Mouse (Mus musculus) gastrocnemius, adult 2 months (tissue): ENCODE data around the gene Snd1. TPM values are rescaled to one million over a fixed set of nuclear protein-coding genes. Genes with fewer than 3 reads are reported as not detected.
A peak's percentile ranks its signal among the peaks of the same experiment; 100 is the strongest.

Source experiments
- DNase-seq: peaks from one replicate; pipeline ENCODE4 v3.0.0; 2022
- H3K27ac ChIP-seq: fragments of 200-600 bp; 2 replicates; pipeline ENCODE4 v1.8.1; 2022; ENCODE audit warnings: mild to moderate bottlenecking
- H3K4me3 ChIP-seq: fragments of 200-600 bp; 2 replicates; pipeline ENCODE4 v1.8.1; 2022; ENCODE audit warnings: mild to moderate bottlenecking, moderate library complexity
- CTCF ChIP-seq: fragments of 200-600 bp; IDR thresholded peaks from 2 replicates; pipeline ENCODE4 v1.8.1; 2022; ENCODE audit warnings: antibody characterized with exemption, mild to moderate bottlenecking, moderate library complexity
- intact Hi-C: fragments of 180-260 bp; cut with DNase I; formaldehyde crosslinking; loops from one replicate; pipeline ENCODE4 v1.15.1; 2025
- total RNA-seq, 2 experiments: library from RNA; stranded (reverse); gene quantifications; 2 replicates each; pipeline ENCODE4 v1.2.3; 2021

The Snd1 gene
- total RNA-seq, 2 experiments from 2014 or later = 40.4 to 41.0 TPM

DNA sequence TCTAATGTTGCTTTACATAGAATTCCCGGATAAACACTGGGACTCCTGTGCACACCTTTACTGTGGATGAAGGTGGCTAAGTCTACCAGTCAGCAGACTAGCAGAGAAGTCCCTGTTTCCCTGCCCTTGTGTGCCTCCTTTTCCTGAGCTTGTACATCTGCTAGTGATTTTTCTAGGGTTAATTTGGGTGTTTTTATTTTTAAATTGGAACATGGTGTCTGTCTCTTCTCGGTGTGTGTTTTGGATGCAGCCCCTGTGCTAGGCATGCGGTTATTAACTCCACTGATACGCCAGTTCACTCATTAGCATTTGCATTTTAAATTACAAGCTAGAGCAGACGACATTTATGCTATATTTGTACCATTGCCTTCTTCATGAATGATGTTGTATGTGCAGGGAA lies 278.7 kb downstream of the Snd1 start:
- no peak for TF ChIP-seq CTCF
- H3K27ac ChIP-seq = no peak overlapping the region
- intact Hi-C loops = no loop called here
- no peak for DNase-seq
- H3K4me3 ChIP-seq = no peak overlapping the region

DNA sequence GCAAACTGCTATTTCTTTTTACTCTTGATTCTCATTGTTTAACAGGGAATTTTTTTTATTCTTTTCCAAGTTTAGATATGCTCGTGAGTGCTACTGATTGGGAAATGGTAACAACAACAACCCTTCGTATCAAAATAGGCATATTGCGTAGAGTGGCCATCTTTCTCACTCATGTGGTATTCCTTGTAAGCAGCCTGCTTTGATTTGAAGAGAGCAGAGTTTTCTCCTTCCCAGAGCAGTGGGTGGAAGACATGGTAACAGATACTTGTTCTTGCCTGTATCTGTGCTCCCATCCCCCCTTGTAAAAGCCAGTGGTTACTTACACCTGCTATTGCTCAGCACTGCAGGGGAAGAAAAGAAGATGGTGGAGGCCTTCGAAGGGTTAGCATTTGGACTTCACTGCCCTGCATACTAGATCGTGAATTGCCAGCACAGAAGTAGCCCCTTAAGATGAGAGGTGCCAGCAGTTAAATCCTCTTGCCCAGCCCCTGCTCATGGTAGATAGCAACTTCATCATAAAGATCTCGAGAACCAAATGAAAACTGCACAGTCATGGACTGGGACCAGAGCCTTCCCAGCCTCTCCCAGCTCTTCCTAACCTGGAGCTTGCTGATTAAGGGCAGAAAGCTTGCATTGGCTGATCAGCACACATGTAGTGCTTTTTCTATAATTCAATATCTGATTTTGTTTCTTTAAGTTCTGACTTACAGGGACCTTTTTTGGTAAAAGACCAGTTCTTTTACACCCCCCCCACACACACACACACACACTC lies 279.4 kb downstream of the Snd1 start:
- DNase-seq = no peak
- no peak overlapping the region for H3K4me3 ChIP-seq
- intact Hi-C loops = no loop called here
- no peak for TF ChIP-seq CTCF
- no peak overlapping the region for H3K27ac ChIP-seq

DNA sequence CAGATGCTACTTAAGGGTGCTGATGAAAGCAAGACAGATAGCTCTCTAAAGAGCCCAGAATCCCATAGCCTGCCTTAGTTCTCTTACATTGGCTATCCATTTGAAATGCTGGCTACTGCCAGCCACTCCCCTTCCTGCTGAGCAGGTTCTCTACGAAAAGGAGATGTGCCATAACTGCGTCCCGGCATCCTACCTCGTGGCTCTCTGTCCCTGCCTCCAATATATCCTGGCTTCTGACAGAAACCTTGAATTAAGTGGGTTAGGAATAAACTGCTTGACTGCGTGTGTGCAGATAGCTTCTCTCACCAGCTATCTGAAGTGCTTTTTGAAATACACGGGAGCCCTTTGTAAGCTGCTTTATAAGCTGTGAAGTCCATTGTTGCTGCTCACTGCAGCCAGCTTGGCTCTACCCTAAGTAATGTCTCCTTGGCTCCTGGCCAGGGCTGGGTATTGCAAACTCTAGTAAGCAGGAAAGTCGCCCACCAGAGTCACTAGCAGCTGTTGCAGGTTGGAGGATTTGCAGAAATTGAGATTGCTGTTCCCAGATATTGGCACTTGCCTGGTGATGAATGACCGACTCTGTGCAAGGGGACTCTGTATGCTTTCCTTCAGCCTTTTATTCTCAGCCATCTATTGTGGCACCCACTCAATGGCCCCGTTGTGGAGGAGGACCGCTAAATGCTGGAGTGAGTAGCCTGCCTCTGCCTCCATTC lies 281.5 kb downstream of the Snd1 start:
- intact Hi-C loops = no loop called here
- no peak for TF ChIP-seq CTCF
- Histone ChIP-seq H3K4me3 (no peak overlapping the region), H3K27ac (no peak overlapping the region)
- peak; percentile 28 for DNase-seq

DNA sequence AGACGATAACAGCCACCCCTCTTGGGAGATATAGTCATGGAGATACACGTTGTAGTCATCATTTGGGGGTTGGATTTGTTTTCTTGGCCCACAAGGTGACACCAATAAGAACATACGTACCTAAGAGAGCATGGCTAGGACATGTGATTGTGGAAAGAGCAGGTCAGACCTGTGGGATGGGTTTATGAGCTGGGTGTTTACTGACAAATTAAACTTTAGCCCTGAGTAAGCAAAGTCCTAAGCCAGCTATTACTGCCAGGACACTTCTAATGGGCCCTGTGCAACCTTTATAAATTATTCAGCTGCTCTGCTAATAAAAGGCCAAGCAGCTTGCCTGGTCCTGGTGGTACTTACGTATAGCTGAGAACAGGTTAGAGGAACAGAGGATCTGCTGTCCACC lies 283.4 kb downstream of the Snd1 start:
- TF ChIP-seq CTCF = no peak
- no peak overlapping the region for H3K4me3 ChIP-seq
- intact Hi-C loops = no loop called here
- no peak overlapping the region for H3K27ac ChIP-seq
- no peak for DNase-seq

DNA sequence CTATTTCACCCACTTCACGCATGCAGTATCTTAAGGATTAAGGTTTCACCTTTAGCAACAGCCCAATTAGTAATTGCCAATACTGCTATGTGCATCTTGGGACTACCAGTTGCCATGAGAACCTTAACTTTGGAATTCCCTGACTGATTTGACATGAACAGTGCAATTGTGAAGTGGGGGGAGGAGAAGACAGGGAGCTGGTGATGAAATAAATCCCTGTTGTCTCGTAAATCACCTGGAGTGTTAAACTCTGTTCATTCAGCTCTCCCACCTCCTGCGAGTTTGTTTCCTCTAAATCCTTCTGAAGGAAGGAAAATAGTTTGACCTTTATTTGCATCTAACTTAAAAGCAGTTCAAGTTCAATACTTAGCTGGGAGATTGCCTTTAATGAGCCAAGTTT lies 286.8 kb downstream of the Snd1 start:
- Histone ChIP-seq H3K4me3 (no peak overlapping the region), H3K27ac (no peak overlapping the region)
- intact Hi-C loops = no loop called here
- no peak for DNase-seq
- no peak for TF ChIP-seq CTCF

DNA sequence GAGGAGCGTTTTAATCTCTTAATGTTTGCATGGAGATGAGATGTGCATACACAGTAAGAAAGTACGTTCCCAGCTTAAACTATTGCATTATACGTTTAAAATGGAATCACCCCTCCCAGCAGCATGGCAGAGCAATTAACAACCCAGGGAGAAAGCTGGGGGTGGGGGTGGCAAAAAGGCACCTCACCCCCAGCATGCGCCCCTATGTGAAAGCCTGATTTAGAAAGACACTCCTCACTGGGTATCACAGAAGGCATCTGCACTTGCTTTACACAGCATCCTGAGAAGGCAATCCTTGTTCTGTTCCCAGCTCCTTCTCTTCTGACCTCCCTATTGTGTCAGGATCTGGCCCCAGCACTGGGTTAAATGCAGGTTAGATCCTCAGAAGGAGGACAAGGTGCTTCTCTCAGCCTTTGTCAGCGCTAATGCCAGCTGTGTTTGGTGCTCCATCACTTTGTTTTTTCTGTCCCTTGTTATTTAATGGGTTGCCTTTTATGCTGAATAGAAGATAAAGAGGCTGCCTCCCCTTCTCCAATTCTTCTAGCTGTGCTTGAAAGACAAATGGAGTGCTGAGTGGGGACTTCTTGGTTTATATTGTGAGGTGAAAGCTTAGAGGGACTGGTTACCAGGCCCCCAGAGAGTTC lies 287.3 kb downstream of the Snd1 start:
- Histone ChIP-seq H3K4me3 (no peak overlapping the region), H3K27ac (no peak overlapping the region)
- no peak for TF ChIP-seq CTCF
- intact Hi-C loops = no loop called here
- DNase-seq = no peak

DNA sequence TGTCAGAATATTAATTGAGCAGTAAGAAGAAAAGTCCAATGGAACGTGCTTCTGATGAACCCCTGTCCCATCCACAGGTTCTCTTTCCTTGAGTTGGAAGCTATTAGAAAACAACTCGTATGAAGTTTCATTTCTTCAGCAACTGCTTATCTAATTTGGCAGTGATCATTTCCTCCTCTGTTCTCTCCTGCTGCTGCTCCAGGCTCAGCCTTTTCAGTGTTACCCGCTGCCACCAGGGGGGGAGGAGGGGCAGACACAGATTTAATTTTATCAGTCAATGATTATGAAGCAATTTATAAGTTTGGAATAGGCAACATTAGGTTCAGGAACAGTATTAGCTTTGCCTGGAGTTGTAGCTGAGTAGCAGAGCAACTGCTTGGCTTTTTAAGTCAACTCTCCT lies 291.7 kb downstream of the Snd1 start:
- DNase-seq = no peak
- intact Hi-C loops = no loop called here
- TF ChIP-seq CTCF = no peak
- H3K27ac ChIP-seq = no peak overlapping the region
- no peak overlapping the region for H3K4me3 ChIP-seq

DNA sequence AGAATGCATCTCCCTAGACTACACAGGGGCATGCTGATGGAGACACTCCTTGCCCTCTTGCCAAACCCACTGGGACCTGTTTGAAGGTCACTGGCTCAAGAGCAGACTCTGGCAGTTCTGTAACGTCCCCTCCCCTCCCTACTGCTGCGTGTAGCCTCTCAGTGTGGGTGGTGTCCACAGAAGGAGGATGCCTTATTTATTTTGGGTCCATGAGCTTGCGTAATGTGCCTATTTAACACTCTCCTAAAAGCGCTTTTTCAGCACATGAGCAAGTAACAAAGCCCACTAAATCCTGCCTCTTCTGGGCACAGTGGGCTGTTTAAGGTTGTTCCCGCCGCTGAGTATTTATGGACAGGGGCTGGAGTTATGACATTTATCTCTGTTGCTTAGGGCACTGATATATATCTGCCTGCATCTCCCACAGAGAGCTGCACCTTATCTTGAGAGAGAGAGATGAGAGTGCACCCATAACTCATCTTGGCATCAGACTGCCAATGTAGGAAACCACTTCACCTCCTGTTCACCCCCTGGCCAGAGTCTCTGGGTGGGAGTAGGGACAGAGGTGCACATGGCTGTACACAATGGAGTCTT lies 293.0 kb downstream of the Snd1 start:
- H3K27ac ChIP-seq = no peak overlapping the region
- intact Hi-C loops = no loop called here
- H3K4me3 ChIP-seq = no peak overlapping the region
- TF ChIP-seq CTCF = no peak
- DNase-seq = no peak

DNA sequence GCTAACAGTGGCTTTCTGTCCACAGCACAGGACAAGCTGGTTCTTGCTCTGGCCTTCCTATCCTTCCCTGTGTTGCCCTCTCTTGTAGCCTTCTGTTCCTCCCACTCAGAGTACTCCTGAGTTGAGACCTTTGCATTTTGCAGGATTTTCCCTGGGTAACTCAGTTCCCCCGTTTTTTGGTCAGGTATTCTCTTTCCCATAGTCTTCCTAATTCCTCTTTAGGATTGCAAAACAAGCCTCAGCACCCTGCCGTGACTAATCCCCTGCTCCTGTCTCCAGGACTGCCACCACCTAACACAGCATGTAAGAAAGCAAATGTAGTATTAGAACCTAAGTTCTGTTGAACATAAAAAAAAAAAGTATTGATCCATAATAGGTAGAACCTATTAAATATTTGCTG lies 296.4 kb downstream of the Snd1 start:
- no peak for DNase-seq
- intact Hi-C loops = no loop called here
- Histone ChIP-seq H3K4me3 (no peak overlapping the region), H3K27ac (no peak overlapping the region)
- TF ChIP-seq CTCF = no peak

DNA sequence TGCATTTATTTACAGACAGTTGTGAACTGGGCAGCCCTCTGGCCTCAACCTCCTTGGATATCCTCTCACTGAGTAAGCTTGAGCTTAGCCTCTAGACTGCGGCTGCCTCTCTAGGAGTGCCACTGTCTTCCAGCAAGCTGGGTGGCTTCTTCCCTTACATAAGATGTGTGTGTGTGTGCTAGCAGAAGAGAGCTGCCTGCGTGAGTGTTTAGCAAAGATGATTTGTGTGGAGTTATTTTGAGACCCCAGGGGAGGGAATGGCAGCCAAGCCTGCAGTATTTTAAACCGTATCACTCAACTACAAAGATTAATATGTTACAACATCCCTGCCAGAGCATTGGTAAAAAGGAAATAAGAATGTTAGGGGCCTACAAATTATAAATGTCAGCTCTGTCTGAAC lies 306.8 kb downstream of the Snd1 start:
- intact Hi-C loops = no loop called here
- no peak for TF ChIP-seq CTCF
- Histone ChIP-seq H3K27ac (no peak overlapping the region), H3K4me3 (no peak overlapping the region)
- DNase-seq = peak; percentile 24

DNA sequence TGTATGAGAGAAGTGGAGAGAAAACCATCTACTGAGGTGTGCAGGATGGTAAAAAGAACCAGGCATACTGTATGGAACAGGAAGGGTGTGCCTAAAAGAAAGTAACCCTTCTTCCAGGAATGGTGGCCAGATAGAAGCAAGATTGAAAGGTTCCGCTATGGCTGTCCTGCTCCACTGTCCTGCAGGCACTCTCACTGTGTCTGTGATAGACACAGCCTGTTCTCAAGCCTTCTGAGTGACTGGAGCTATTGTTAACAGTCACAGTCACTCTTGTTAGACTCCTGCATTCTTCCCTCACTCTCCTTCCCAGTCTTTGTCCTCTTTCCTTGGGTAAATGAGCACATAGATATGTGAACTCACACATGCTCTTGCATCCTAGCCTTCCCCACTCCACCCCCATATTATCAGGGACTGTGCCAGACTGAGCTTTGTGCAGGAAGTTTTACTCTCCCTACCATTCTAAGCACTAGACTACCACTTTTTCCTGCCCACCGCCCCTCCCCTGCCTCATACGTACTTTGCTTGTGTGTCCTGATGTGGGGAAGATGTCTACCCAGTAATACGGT lies 308.2 kb downstream of the Snd1 start:
- intact Hi-C loops = no loop called here
- no peak overlapping the region for H3K4me3 ChIP-seq
- H3K27ac ChIP-seq = no peak overlapping the region
- no peak for TF ChIP-seq CTCF
- no peak for DNase-seq

DNA sequence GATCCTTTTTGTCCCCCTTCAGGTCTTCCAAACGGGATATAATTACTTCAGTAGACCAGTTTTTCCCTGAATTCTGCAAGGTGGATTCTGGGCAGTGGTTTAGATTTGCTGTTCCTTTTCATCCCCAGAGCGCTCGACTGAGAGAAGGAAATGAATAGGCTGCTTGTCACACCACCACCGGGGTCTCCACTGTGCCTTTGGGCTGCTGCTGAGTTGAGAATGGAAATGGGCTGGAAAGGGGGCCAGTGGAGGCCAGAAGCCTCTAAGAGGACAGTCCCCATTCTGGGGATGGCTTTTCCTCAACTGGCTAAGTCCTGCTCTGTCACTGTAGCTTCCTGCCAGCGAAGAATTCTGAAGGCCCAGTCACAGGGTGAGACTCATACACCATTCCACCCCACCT lies 309.0 kb downstream of the Snd1 start:
- no peak for TF ChIP-seq CTCF
- no peak for DNase-seq
- intact Hi-C loops = no loop called here
- H3K27ac ChIP-seq = no peak overlapping the region
- H3K4me3 ChIP-seq = no peak overlapping the region

DNA sequence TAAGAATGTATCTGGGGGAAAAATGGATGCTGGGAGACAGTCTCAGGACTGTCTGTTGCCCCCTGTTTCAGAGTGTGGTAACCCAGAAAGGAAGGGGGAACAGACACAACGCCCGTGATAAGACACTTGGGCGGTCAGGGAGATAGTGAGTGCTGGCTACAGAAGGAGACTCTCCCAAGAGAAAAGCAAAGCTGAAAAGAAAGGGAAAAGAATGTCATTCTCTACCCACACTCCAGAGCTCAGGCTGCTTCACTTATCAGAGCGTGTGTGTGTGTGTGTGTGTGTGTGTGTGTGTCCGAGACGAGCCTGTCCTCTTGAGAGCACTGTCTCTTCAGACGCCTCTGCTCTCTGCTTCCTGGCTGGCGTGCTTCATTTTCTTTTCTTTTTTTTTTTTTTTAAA lies 310.8 kb downstream of the Snd1 start:
- no peak for TF ChIP-seq CTCF
- DNase-seq = no peak
- no peak overlapping the region for H3K4me3 ChIP-seq
- no peak overlapping the region for H3K27ac ChIP-seq
- intact Hi-C loops = no loop called here
